Mouse (Mus musculus): ENCODE measurements around the gene Srxn1.

The Srxn1 gene

GRCm38 (mm10) chr2:152089078-152089477, 16.2 kb upstream of the Srxn1 start:
- DNase-seq (ENCODE audit: extremely low read depth, low read depth, low spot score) = no peak

DNA sequence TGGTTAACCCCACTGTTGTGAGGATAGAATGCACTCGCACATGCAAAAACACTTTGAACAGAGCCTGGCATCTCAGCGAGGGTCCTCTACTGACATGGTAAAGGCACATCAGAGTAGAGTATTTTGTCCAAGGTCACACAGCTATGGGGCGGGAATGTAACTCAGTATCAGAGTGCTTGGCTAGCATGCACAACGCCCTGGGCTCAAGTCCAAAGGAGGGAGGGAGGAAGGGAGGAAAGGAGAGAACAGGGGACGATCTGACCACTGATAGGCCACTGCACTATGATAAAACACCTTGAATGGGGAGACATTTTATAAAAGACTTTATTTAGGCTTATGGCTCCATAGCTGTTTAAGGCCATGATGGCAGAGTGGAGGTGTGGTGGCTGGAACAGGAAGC, 15.7 kb upstream of the Srxn1 start:
- DNase-seq (ENCODE audit: extremely low read depth, low read depth, low spot score) = no peak

DNA sequence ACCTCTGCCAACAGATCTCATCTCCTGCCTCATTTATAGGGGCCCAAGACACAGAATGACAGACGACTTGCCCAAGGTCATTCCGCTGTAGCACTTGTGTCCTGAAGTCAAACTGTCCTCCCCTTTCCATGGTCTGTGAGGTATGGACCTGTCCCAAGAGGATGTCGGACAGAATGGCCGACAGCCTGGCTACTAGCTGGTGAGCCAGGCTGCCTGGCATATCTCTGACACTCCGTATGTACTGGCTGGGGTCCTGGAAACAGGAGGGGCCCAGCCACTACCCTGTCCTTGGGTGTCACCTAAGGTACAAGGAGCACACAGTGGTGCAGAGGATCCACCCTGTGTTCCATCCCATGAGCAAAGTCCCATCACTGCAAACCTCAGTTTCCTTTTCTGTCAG, 14.8 kb upstream of the Srxn1 start:
- DNase-seq (ENCODE audit: extremely low read depth, low read depth, low spot score) = no peak

- DNase-seq (ENCODE audit: extremely low read depth, low read depth, low spot score) = no peak
Measured at GRCm38 (mm10) chr2:152091342-152092056, 13.8 kb upstream of the Srxn1 start.

DNA sequence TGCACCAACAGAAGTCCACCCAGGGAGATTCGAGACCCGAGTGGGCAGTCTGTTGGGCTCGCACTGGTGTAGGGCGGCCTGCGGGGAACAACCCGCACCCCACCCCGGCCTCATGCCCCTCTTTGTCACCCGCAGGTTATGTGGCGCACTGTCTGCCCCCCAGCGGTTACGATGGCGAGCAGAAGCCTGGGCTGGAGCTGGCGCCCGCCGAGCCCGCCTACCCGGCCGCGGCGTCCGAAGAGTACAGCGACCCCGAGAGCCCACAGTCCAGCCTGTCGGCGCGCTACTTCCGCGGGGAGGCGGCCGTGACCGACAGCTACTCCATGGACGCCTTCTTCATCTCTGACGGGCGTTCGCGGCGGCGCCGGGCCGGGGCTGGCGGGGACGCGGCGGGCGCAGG, 12.4 kb upstream of the Srxn1 start:
- no peak for DNase-seq (ENCODE audit: extremely low read depth, low read depth, low spot score)

- DNase-seq (ENCODE audit: extremely low read depth, low read depth, low spot score) = no peak
Measured at GRCm38 (mm10) chr2:152093356-152093792, 11.9 kb upstream of the Srxn1 start.

DNA sequence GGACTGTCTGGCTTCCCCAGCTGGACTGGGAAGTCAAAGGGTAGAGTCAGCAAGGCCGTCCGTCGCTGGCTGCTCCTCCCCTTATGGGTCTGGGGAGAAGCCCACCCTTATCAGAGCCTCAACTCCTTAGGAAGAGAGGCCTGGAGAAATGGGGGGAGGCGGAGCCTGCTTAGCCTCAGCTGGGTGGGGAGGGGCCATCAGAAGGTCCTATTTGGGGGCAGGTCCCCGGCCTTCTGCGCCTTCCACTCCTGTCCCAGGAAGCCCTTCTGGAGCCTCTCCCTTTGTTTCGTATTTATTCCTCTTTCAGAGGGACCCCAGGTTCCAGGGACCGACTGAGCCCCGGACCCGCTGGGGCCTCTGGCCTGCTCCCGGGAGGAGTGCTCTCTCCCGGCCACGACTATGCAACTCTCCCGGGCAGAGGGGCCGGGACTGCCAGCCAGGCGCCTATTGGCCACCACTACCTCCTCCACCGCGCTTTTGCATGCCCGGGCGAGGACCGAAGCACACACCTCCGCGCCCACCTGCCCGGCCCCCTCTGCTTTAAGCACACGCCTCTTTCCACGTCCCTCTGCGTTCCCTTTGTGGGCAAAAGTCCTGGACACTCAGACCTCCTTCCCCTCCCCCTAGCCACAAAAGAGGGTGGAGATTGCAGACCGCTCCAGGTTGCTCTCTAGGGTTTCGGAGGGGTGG, 10.3 kb upstream of the Srxn1 start:
- DNase-seq (ENCODE audit: extremely low read depth, low read depth, low spot score) = no peak

DNA sequence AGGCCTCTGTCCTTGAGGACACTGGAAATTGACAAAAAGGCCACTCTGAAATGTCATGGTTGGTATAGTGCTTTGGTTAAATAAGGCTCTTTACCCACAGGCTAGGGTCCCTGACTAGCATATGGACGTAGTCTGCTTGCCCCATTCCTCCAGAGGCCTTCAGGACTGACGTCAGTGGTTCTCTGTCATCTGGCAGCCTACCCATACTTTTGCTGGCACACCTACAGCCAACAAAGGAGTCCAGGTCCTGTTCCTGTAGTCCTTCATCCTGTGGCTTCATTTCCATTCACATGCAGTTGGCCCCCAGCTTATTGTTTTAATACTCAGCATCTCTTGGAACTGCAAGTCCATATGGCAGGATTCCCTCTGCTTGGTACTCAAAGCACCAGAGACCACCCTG, 8.4 kb upstream of the Srxn1 start:
- DNase-seq (ENCODE audit: extremely low read depth, low read depth, low spot score) = no peak

- DNase-seq (ENCODE audit: extremely low read depth, low read depth, low spot score) = no peak
Measured at GRCm38 (mm10) chr2:152097916-152098315, 7.4 kb upstream of the Srxn1 start.

GRCm38 (mm10) chr2:152099538-152099937, 5.8 kb upstream of the Srxn1 start:
- DNase-seq (ENCODE audit: extremely low read depth, low read depth, low spot score) = no peak

- no peak for DNase-seq (ENCODE audit: extremely low read depth, low read depth, low spot score)
Measured at GRCm38 (mm10) chr2:152101761-152102160, 3.6 kb upstream of the Srxn1 start.

GRCm38 (mm10) chr2:152102369-152102768, 2.9 kb upstream of the Srxn1 start:
- no peak for DNase-seq (ENCODE audit: extremely low read depth, low read depth, low spot score)

DNA sequence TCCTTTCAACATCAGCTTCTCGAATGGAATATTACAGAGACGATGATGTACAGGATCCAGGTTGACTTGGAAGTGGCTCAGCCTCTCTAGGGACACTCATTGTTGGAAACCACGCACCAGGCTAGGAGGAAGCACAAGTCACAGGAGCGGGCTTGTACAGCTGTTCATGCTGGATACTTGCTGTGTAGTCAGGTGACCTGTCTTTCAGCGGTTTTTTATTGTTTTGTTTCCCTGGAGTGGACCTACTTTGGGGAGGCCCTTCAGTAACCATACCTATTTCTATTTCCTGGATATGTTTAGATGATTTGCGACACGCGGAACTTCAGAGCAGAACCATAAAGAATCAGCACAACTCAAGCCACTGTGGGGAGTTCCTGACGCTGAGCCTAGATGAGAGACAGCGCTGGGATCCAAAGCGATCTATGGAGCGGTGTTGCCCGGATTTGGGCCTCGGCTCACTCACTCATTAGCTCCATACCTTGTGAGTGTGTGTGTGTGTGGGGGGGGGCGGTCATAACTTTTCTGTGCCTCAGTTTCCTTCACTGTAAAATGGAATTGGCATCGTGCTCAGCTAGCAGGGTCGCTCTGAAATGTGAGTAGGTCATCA, 502 bp upstream of the Srxn1 start:
- DNase-seq (ENCODE audit: extremely low read depth, low read depth, low spot score) = no peak

GRCm38 (mm10) chr2:152106225-152106595, 894 bp downstream of the Srxn1 start:
- DNase-seq (ENCODE audit: extremely low read depth, low read depth, low spot score) = no peak

DNA sequence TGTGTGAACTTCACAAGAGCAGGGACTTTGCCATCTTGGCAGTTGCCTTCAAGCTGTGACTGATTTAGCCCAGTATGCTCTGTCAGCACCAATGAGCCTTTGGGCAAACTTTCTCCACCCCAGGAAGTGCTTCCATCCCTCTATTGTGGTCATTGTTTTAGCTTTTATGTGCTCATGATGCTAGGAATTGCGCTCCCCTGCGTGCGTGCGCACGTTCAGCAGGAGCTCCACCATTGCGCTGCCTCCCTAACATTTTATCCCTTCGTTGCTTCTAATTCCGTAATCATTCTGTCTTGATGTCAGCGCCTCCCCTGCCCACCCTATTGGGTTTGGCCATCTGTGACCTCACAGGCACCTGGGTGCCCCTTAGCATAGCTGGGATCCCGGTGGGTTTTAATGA, 1.3 kb downstream of the Srxn1 start:
- DNase-seq (ENCODE audit: extremely low read depth, low read depth, low spot score) = no peak

DNA sequence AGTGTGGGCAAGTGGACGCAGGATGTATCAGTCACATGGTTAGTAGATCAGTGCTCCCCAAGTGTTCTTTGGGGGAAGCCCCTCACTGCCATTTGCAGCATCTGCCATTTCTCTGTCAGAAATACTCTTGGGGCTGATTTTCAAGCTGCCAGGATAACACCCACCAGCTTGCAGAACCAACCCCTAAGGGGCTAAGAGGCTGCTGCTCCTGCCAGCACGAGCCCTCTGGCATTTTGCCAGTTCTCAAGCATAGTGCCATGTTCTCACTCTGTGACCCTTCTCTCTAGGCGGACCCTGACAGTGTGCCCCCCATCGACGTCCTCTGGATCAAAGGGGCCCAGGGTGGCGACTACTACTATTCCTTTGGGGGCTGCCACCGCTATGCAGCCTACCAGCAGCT, 3.4 kb downstream of the Srxn1 start:
- no peak for DNase-seq (ENCODE audit: extremely low read depth, low read depth, low spot score)

GRCm38 (mm10) chr2:152109386-152109785, 4.1 kb downstream of the Srxn1 start:
- DNase-seq (ENCODE audit: extremely low read depth, low read depth, low spot score) = no peak

GRCm38 (mm10) chr2:152111311-152111710, 6.0 kb downstream of the Srxn1 start:
- no peak for DNase-seq (ENCODE audit: extremely low read depth, low read depth, low spot score)

GRCm38 (mm10) chr2:152111920-152112319, 6.6 kb downstream of the Srxn1 start:
- peak; percentile 23 for DNase-seq (ENCODE audit: extremely low read depth, low read depth, low spot score)

- no peak for DNase-seq (ENCODE audit: extremely low read depth, low read depth, low spot score)
Measured at GRCm38 (mm10) chr2:152112490-152112889, 7.2 kb downstream of the Srxn1 start.

- no peak for DNase-seq (ENCODE audit: extremely low read depth, low read depth, low spot score)
Measured at GRCm38 (mm10) chr2:152112970-152113369, 7.7 kb downstream of the Srxn1 start.

All from fat pad, adult 2 months (tissue).